Comparison of ENCODE assay signal across 9 mouse cellular contexts in genomic region chr7:70361383-70362364, GRCm38 (mm10). TPM values are rescaled to one million over a fixed set of nuclear protein-coding genes. Genes with fewer than 3 reads are reported as not detected.
DNase-seq lines count a peak whose midpoint lies in the region; ATAC-seq lines count a peak whose summit lies in the region.
"Had no signal": no experiment of that assay in that cellular context is flagged by ENCODE, and none has a peak within 500 bp of the region (broad histone marks: within the 10 kb centered on the region; RNA-seq: fewer than 3 reads in every experiment).

No protein-coding gene starts in this region.

- H3K36me3 ChIP-seq in embryonic facial prominence, embryonic 12.5 days = peaks cover 10% of the 10 kb centered on the region
- H3K36me3 ChIP-seq in limb, embryonic 10.5 days = peaks cover 22% of the 10 kb centered on the region
- H3K36me3 ChIP-seq in midbrain, embryonic 13.5 days = 0 out of 2 replicates have a peak, but pooled peaks cover 3% of the 10 kb centered on the region
- H3K36me3 ChIP-seq in stomach, embryonic 16.5 days (ENCODE audit: control insufficient read depth, insufficient read depth, low read length) = no peaks in the 10 kb centered on the region

- H3K4me1 ChIP-seq in embryonic facial prominence, embryonic 12.5 days = peaks cover 4% of the 10 kb centered on the region; the same call in 1 of the 2 replicates
- H3K4me1 ChIP-seq in limb, embryonic 10.5 days = peaks cover 43% of the 10 kb centered on the region
- H3K4me1 ChIP-seq in midbrain, embryonic 13.5 days (replicated peaks) = peaks cover 10% of the 10 kb centered on the region; the same call in 1 of the 2 replicates
- peaks cover 7% of the 10 kb centered on the region for H3K4me1 ChIP-seq in stomach, embryonic 16.5 days (ENCODE audit: control insufficient read depth, insufficient read depth, low read length)

- no peaks in the 10 kb centered on the region for H3K27me3 ChIP-seq in embryonic facial prominence, embryonic 12.5 days
- H3K27me3 ChIP-seq in limb, embryonic 10.5 days (ENCODE audit: low read depth, poor library complexity, severe bottlenecking) = peaks cover 13% of the 10 kb centered on the region; the same call in 1 of the 2 replicates
- H3K27me3 ChIP-seq in midbrain, embryonic 13.5 days = peaks cover 50% of the 10 kb centered on the region
- no peaks in the 10 kb centered on the region for H3K27me3 ChIP-seq in stomach, embryonic 16.5 days (ENCODE audit: control insufficient read depth, insufficient read depth, low read length)

- peak overlapping the region; percentile 79 for H3K4me2 ChIP-seq in embryonic facial prominence, embryonic 12.5 days (replicated peaks)
- H3K4me2 ChIP-seq in midbrain, embryonic 13.5 days (replicated peaks) = peak overlapping the region; percentile 75
- H3K4me2 ChIP-seq in stomach, embryonic 16.5 days (ENCODE audit: low read depth, low read length) = peak overlapping the region; percentile 86

- H3K9ac ChIP-seq in embryonic facial prominence, embryonic 12.5 days = peak overlapping the region; percentile 99
- peak overlapping the region; percentile 95 for H3K9ac ChIP-seq in midbrain, embryonic 13.5 days (replicated peaks)
- peak overlapping the region; percentile 98 for H3K9ac ChIP-seq in stomach, embryonic 16.5 days (ENCODE audit: low read length)

- no peaks in the 10 kb centered on the region for H3K9me3 ChIP-seq in embryonic facial prominence, embryonic 12.5 days
- H3K9me3 ChIP-seq in limb, embryonic 10.5 days (replicated peaks) = no peaks in the 10 kb centered on the region
- H3K9me3 ChIP-seq in midbrain, embryonic 13.5 days = no peaks in the 10 kb centered on the region
- no peaks in the 10 kb centered on the region for H3K9me3 ChIP-seq in stomach, embryonic 16.5 days (replicated peaks; ENCODE audit: control insufficient read depth, low read length)

- peak overlapping the region; percentile 100 for H3K27ac ChIP-seq in embryonic facial prominence, embryonic 12.5 days
- H3K27ac ChIP-seq in limb, embryonic 10.5 days = peak overlapping the region; percentile 100
- peak overlapping the region; percentile 99 for H3K27ac ChIP-seq in midbrain, embryonic 13.5 days
- peak overlapping the region; percentile 99 for H3K27ac ChIP-seq in stomach, embryonic 16.5 days (ENCODE audit: low read length)

- H3K4me3 ChIP-seq in embryonic facial prominence, embryonic 12.5 days = peak overlapping the region; percentile 82
- H3K4me3 ChIP-seq in limb, embryonic 10.5 days = peak overlapping the region; percentile 92
- peak overlapping the region; percentile 81 for H3K4me3 ChIP-seq in midbrain, embryonic 13.5 days (replicated peaks)
- peak overlapping the region; percentile 81 for H3K4me3 ChIP-seq in stomach, embryonic 16.5 days (replicated peaks; ENCODE audit: low read length)

- DNase-seq in thymus, postnatal 4 days = peak; percentile 44
- DNase-seq in thymus, postnatal 10 days (ENCODE audit: low spot score in 2 of 2) = no peak
- DNase-seq in heart, adult 18-20 months = peak; percentile 91 to 95
- DNase-seq in kidney, adult 18-20 months = peak; percentile 95
- DNase-seq in limb, embryonic 10.5 days (ENCODE audit: low spot score) = peak; percentile 96

- ATAC-seq in embryonic facial prominence, embryonic 12.5 days (ENCODE audit: insufficient number of reproducible peaks, insufficient read depth, low FRiP score, low TSS enrichment) = peak; percentile 93
- ATAC-seq in midbrain, embryonic 13.5 days = peak; percentile 95
- ATAC-seq in stomach, embryonic 16.5 days (ENCODE audit: insufficient read depth, low FRiP score) = peak; percentile 89

- 1% methylated on average over 90 of the region's 98 CpGs for WGBS in embryonic facial prominence, embryonic 12.5 days
- under 1% methylated on average over 98 of the region's 98 CpGs for WGBS in limb, embryonic 10.5 days
- under 1% methylated on average over 97 of the region's 98 CpGs for WGBS in midbrain, embryonic 13.5 days
- WGBS in stomach, embryonic 16.5 days = under 1% methylated on average over 97 of the region's 98 CpGs

RNA-seq across cellular contexts. Expression of gene Nr2f2, which starts 4.9 kb away (rescaled TPM):
- polyA plus RNA-seq in embryonic facial prominence, embryonic 12.5 days (2016; fragmentation: Nextera tagmentation; extraction: Ambion mirVana) = 96.9 and 99.0 TPM in 2 replicates
- 10 to 100 TPM; 13.6 to 14.8 TPM for total RNA-seq in heart, adult 18-20 months (2021)
- polyA plus RNA-seq in limb, embryonic 10.5 days (2016; fragmentation: Nextera tagmentation; extraction: Ambion mirVana) = 48.0 and 56.8 TPM in 2 replicates
- 132 and 143 TPM in 2 replicates for polyA plus RNA-seq in midbrain, embryonic 13.5 days (2015; fragmentation: Nextera tagmentation; extraction: Ambion mirVana)
- polyA plus RNA-seq in stomach, embryonic 16.5 days (2015; fragmentation: Nextera tagmentation; extraction: Ambion mirVana) = 52.5 and 64.6 TPM in 2 replicates
- total RNA-seq: MEL had no signal

Comparison
In these comparisons a context has a peak if more than half of its experiments do, and no peak if none do; other contexts are left out.
1. DNase-seq: peak in thymus, postnatal 4 days (single experiment), heart, adult 18-20 months (2 of 2), kidney, adult 18-20 months (single experiment) and limb, embryonic 10.5 days (single experiment); none in thymus, postnatal 10 days (0 of 2).
2. Peak in every context shown above with its lines, with median percentiles within 50 percentile points of each other: ATAC-seq, H3K27ac ChIP-seq, H3K4me2 ChIP-seq, H3K4me3 ChIP-seq and H3K9ac ChIP-seq.